Mouse (Mus musculus): ENCODE data around the gene Tmem209. TPM values are rescaled to one million over a fixed set of nuclear protein-coding genes. Genes with fewer than 3 reads are reported as not detected.

The Tmem209 gene
- total and polyA plus RNA-seq, 3 experiments, result 26.1 to 93.4 (median 35.9) TPM

GRCm38 (mm10) chr6:30553381-30554010, 43.9 kb upstream of the Tmem209 start:
- Histone ChIP-seq H3K27me3 (ENCODE audit: control insufficient read depth in 1 of 2, insufficient read depth in 2 of 2, low read length in 2 of 2) (peaks cover 4 to 7% of the 10 kb centered on the region in 2 experiments), H3K4me3 (ENCODE audit: control insufficient read depth in 1 of 2, insufficient read depth in 1 of 2, low read depth in 2 of 2, low read length in 2 of 2) (no peak overlapping the region), H3K4me1 (ENCODE audit: control insufficient read depth in 1 of 2, insufficient read depth in 2 of 2, low read length in 2 of 2) (no peaks in the 10 kb centered on the region), H3K9ac (ENCODE audit: control insufficient read depth, low read depth, low read length, poor library complexity, severe bottlenecking) (no peak overlapping the region), H3K79me2 (ENCODE audit: control insufficient read depth, insufficient read depth, low read length, poor library complexity) (no peaks in the 10 kb centered on the region), H3K9me3 (replicated peaks; ENCODE audit: insufficient read depth, low read length) (no peaks in the 10 kb centered on the region), H3K27ac (ENCODE audit: control insufficient read depth, low read depth, low read length) (no peak overlapping the region), H3K36me3 (ENCODE audit: control insufficient read depth in 1 of 2, insufficient read depth in 2 of 2, low read length in 2 of 2) (no peaks in the 10 kb centered on the region)
- no peak for TF ChIP-seq NELFE (IDR thresholded peaks at IDR 0.05; ENCODE audit: low read depth, low read length)
- no peak for TF ChIP-seq CHD2 (IDR thresholded peaks at IDR 0.05; ENCODE audit: low read length)
- DNase-seq (ENCODE audit: low read depth, low spot score), result no peak

GRCm38 (mm10) chr6:30552628-30553027, 43.0 kb upstream of the Tmem209 start:
- no peak overlapping the region for H3K9ac ChIP-seq (ENCODE audit: control insufficient read depth, low read depth, low read length, poor library complexity, severe bottlenecking)
- no peak for TF ChIP-seq MYC (IDR thresholded peaks at IDR 0.05; ENCODE audit: low read depth, low read length)
- TF ChIP-seq ZMIZ1 (IDR thresholded peaks at IDR 0.05; ENCODE audit: low read depth, low read length), result no peak
- no peak for TF ChIP-seq RAD21 (IDR thresholded peaks at IDR 0.05; ENCODE audit: low read depth, low read length)
- TF ChIP-seq USF1 (IDR thresholded peaks at IDR 0.05; ENCODE audit: low read depth, low read length), result no peak
- TF ChIP-seq E2F4 (IDR thresholded peaks at IDR 0.05; ENCODE audit: borderline replicate concordance, low read depth, low read length), result no peak
- no peak for TF ChIP-seq MXI1 (IDR thresholded peaks at IDR 0.05; ENCODE audit: low read depth, low read length)
- no peak for TF ChIP-seq USF2 (IDR thresholded peaks at IDR 0.05; ENCODE audit: borderline replicate concordance in 1 of 2, insufficient read depth in 1 of 2, low read depth in 1 of 2, low read length in 2 of 2)
- TF ChIP-seq UBTF (IDR thresholded peaks at IDR 0.05; ENCODE audit: borderline replicate concordance, insufficient read depth, low read depth, low read length), result no peak
- TF ChIP-seq ZC3H11A (IDR thresholded peaks at IDR 0.05; ENCODE audit: low read depth, low read length), result no peak
- TF ChIP-seq TCF12 (IDR thresholded peaks at IDR 0.05; ENCODE audit: low read depth, low read length), result no peak
- TF ChIP-seq KAT2A (conservative IDR thresholded peaks at IDR 0.05; ENCODE audit: low read depth, low read length), result no peak
- no peaks in the 10 kb centered on the region for H3K9me3 ChIP-seq (replicated peaks; ENCODE audit: insufficient read depth, low read length)
- no peak overlapping the region for H3K4me3 ChIP-seq (ENCODE audit: control insufficient read depth in 1 of 2, insufficient read depth in 1 of 2, low read depth in 2 of 2, low read length in 2 of 2)
- peaks cover 4 to 11% of the 10 kb centered on the region in 2 experiments for H3K27me3 ChIP-seq (ENCODE audit: control insufficient read depth in 1 of 2, insufficient read depth in 2 of 2, low read length in 2 of 2)
- H3K4me1 ChIP-seq (ENCODE audit: control insufficient read depth in 1 of 2, insufficient read depth in 2 of 2, low read length in 2 of 2), result no peaks in the 10 kb centered on the region
- no peak for DNase-seq (ENCODE audit: low read depth, low spot score)
- H3K79me2 ChIP-seq (ENCODE audit: control insufficient read depth, insufficient read depth, low read length, poor library complexity), result no peaks in the 10 kb centered on the region
- H3K27ac ChIP-seq (ENCODE audit: control insufficient read depth, low read depth, low read length), result no peak overlapping the region
- H3K36me3 ChIP-seq (ENCODE audit: control insufficient read depth in 1 of 2, insufficient read depth in 2 of 2, low read length in 2 of 2), result no peaks in the 10 kb centered on the region
